Mouse (Mus musculus) WW6 (cell line): ENCODE measurements around the gene Mxi1.

Experiments
- DNase-seq: peaks from one replicate; pipeline ENCODE4 v3.0.0-alpha.2; 2013; ENCODE audit warnings: low read depth, low spot score

Gene Mxi1

GRCm38 (mm10) chr19:53397451-53398233 is 87.3 kb downstream of the Mxi1 start:
- no peak for DNase-seq

GRCm38 (mm10) chr19:53399213-53399612 is 88.9 kb downstream of the Mxi1 start:
- no peak for DNase-seq

GRCm38 (mm10) chr19:53400332-53401110 is 90.2 kb downstream of the Mxi1 start:
- no peak for DNase-seq

GRCm38 (mm10) chr19:53402741-53403432 is 92.6 kb downstream of the Mxi1 start:
- no peak for DNase-seq

- no peak for DNase-seq
Measured at GRCm38 (mm10) chr19:53404219-53404836, 94.0 kb downstream of the Mxi1 start.

GRCm38 (mm10) chr19:53404837-53405356 is 94.6 kb downstream of the Mxi1 start:
- no peak for DNase-seq

GRCm38 (mm10) chr19:53405810-53406209 is 95.5 kb downstream of the Mxi1 start:
- no peak for DNase-seq

GRCm38 (mm10) chr19:53407350-53407749 is 97.0 kb downstream of the Mxi1 start:
- DNase-seq = no peak

GRCm38 (mm10) chr19:53408398-53408797 is 98.1 kb downstream of the Mxi1 start:
- DNase-seq = no peak

GRCm38 (mm10) chr19:53409663-53410307 is 99.5 kb downstream of the Mxi1 start:
- DNase-seq = no peak

- no peak for DNase-seq
Measured at GRCm38 (mm10) chr19:53412149-53412848, 102.0 kb downstream of the Mxi1 start.

- no peak for DNase-seq
Measured at GRCm38 (mm10) chr19:53413617-53414380, 103.5 kb downstream of the Mxi1 start.

GRCm38 (mm10) chr19:53414650-53415049 is 104.3 kb downstream of the Mxi1 start:
- DNase-seq = no peak

- DNase-seq = no peak
Measured at GRCm38 (mm10) chr19:53415198-53415597, 104.9 kb downstream of the Mxi1 start.

- no peak for DNase-seq
Measured at GRCm38 (mm10) chr19:53419834-53420233, 109.5 kb downstream of the Mxi1 start.

GRCm38 (mm10) chr19:53420924-53421582 is 110.7 kb downstream of the Mxi1 start:
- peak; percentile 69 for DNase-seq

GRCm38 (mm10) chr19:53421583-53422188 is 111.4 kb downstream of the Mxi1 start:
- DNase-seq = no peak
